Mouse (Mus musculus) ovary, adult 18-20 months (tissue): ENCODE data around the gene Klhl28.

ENCODE experiments used
- DNase-seq: peaks from one replicate; pipeline ENCODE4 v3.0.0; 2022; ENCODE audit warnings: low spot score, mixed read lengths

The Klhl28 gene

GRCm38 (mm10) chr12:64965124-64966026 is at the start of gene Klhl28, which contains the start of gene Togaram1:
TSS of gene Klhl28 (minus strand) at chr12:64965534.
TSS of gene Togaram1 (plus strand) at chr12:64965804.
- peak; percentile 98 for DNase-seq

GRCm38 (mm10) chr12:65007725-65008124 is 42.4 kb upstream of the Klhl28 start:
- DNase-seq = no peak

- no peak for DNase-seq
Measured at GRCm38 (mm10) chr12:64977518-64977917, 12.2 kb upstream of the Klhl28 start.

GRCm38 (mm10) chr12:64976191-64976590 is 10.9 kb upstream of the Klhl28 start:
- DNase-seq = no peak

GRCm38 (mm10) chr12:64975558-64975957 is 10.2 kb upstream of the Klhl28 start:
- DNase-seq = no peak

- no peak for DNase-seq
Measured at GRCm38 (mm10) chr12:64972063-64972462, 6.7 kb upstream of the Klhl28 start.

- DNase-seq = no peak
Measured at GRCm38 (mm10) chr12:64971399-64971798, 6.1 kb upstream of the Klhl28 start.

GRCm38 (mm10) chr12:64968067-64968466 is 2.7 kb upstream of the Klhl28 start:
- DNase-seq = no peak

- no peak for DNase-seq
Measured at GRCm38 (mm10) chr12:64967470-64967869, 2.1 kb upstream of the Klhl28 start.

GRCm38 (mm10) chr12:64966652-64967435 is 1.5 kb upstream of the Klhl28 start:
- DNase-seq = no peak

GRCm38 (mm10) chr12:64966101-64966631 is 832 bp upstream of the Klhl28 start:
- DNase-seq = peak; percentile 20

- DNase-seq = no peak
Measured at GRCm38 (mm10) chr12:64964560-64964959, 774 bp downstream of the Klhl28 start.

- no peak for DNase-seq
Measured at GRCm38 (mm10) chr12:64937493-64937892, 27.8 kb downstream of the Klhl28 start.

- peak; percentile 94 for DNase-seq
Measured at GRCm38 (mm10) chr12:64917578-64918471, 47.5 kb downstream of the Klhl28 start, which contains the start of gene Gm527. TSS of gene Gm527 (plus strand) at chr12:64917906.

- no peak for DNase-seq
Measured at GRCm38 (mm10) chr12:64916735-64917134, 48.6 kb downstream of the Klhl28 start.

GRCm38 (mm10) chr12:64912996-64913395 is 52.3 kb downstream of the Klhl28 start:
- DNase-seq = no peak

- no peak for DNase-seq
Measured at GRCm38 (mm10) chr12:64903186-64903585, 62.1 kb downstream of the Klhl28 start.

- DNase-seq = peak; percentile 28
Measured at GRCm38 (mm10) chr12:64902506-64902905, 62.8 kb downstream of the Klhl28 start.

GRCm38 (mm10) chr12:64897060-64897730 is 68.1 kb downstream of the Klhl28 start:
- no peak for DNase-seq
